Mouse (Mus musculus): ENCODE measurements around the gene Map4k3. TPM values are rescaled to one million over a fixed set of nuclear protein-coding genes. Genes with fewer than 3 reads are reported as not detected.

The Map4k3 gene
- polyA plus RNA-seq, 1 experiment from 2014 or later, result 29.9 TPM

GRCm38 (mm10) chr17:80578041-80578440, 150.2 kb downstream of the Map4k3 start:
- Histone ChIP-seq H3K4me3 (replicated peaks; ENCODE audit: low read depth, low read length) (no peak overlapping the region), H3K36me3 (ENCODE audit: insufficient read depth, low read length) (peaks cover 8% of the 10 kb centered on the region; the same call in 1 of the 2 replicates), H3K4me1 (replicated peaks; ENCODE audit: insufficient read depth, low read length) (peaks cover 3% of the 10 kb centered on the region; the same call in 1 of the 2 replicates), H3K4me2 (ENCODE audit: low read length) (no peak overlapping the region), H3K27me3 (ENCODE audit: insufficient read depth, low read length) (no peaks in the 10 kb centered on the region), H3K27ac (no peak overlapping the region), H3K9ac (ENCODE audit: low read depth, low read length) (no peak overlapping the region), H3K9me3 (replicated peaks; ENCODE audit: low read length) (no peaks in the 10 kb centered on the region)
- ATAC-seq (replicated peaks; ENCODE audit: low FRiP score, low read depth) (no peak), DNase-seq (ENCODE audit: low spot score) (no peak)
- TF ChIP-seq CTCF (IDR thresholded peaks at IDR 0.05; ENCODE audit: low read depth), result no peak
- WGBS, result 96% methylated on average over 1 of the region's 1 CpGs

DNA sequence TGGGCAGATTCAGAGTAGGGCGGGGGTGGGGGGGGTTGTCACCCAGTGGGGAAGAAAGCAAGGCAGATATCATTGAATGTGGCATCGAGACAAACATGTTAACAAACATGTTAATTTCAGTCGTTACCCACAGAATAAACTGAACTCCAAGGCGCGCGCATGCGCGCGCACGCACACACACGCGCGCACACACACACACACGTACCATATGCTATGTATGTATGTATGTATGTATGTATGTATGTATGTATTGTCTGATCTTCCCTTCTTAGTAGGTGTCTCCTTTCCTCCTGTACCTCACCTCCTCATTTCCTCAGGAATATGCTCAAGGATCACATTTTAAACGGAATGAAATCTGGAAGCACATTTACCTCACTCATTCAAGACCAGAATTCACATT, 150.6 kb downstream of the Map4k3 start, which contains the start of gene Cdkl4:
Gene Cdkl4, minus strand, starts transcription at position 175 of the 400 bp plus-strand sequence.
- peak within 1 kb of the TSS; percentile 94 for H3K4me2 ChIP-seq (ENCODE audit: low read length)
- peaks cover 3% of the 10 kb centered on the region; the same call in 1 of the 2 replicates for H3K4me1 ChIP-seq (replicated peaks; ENCODE audit: insufficient read depth, low read length)
- H3K9me3 ChIP-seq (replicated peaks; ENCODE audit: low read length), result no peaks in the 10 kb centered on the region
- TF ChIP-seq CTCF (IDR thresholded peaks at IDR 0.05; ENCODE audit: low read depth), result no peak
- no peak for DNase-seq (ENCODE audit: low spot score)
- H3K36me3 ChIP-seq (ENCODE audit: insufficient read depth, low read length), result peaks cover 4% of the 10 kb centered on the region; the same call in 1 of the 2 replicates
- peak within 1 kb of the TSS; percentile 41 for H3K4me3 ChIP-seq (replicated peaks; ENCODE audit: low read depth, low read length)
- no peak within 1 kb of the TSS for H3K27ac ChIP-seq
- no peak for ATAC-seq (replicated peaks; ENCODE audit: low FRiP score, low read depth)
- H3K9ac ChIP-seq (ENCODE audit: low read depth, low read length), result peak within 1 kb of the TSS; percentile 59
- whole genome bisulfite sequencing, result 77% methylated on average over 15 of the region's 15 CpGs
- no peaks in the 10 kb centered on the region for H3K27me3 ChIP-seq (ENCODE audit: insufficient read depth, low read length)

- Histone ChIP-seq H3K4me3 (replicated peaks; ENCODE audit: low read depth, low read length) (peak overlapping the region; percentile 41), H3K4me2 (ENCODE audit: low read length) (peak overlapping the region; percentile 94), H3K36me3 (ENCODE audit: insufficient read depth, low read length) (0 out of 2 replicates have a peak, but pooled peaks cover 4% of the 10 kb centered on the region), H3K27me3 (ENCODE audit: insufficient read depth, low read length) (no peaks in the 10 kb centered on the region), H3K27ac (no peak overlapping the region), H3K4me1 (replicated peaks; ENCODE audit: insufficient read depth, low read length) (peaks cover 3% of the 10 kb centered on the region; the same call in 1 of the 2 replicates), H3K9ac (ENCODE audit: low read depth, low read length) (peak overlapping the region; percentile 59), H3K9me3 (replicated peaks; ENCODE audit: low read length) (no peaks in the 10 kb centered on the region)
- DNase-seq (ENCODE audit: low spot score) (peak; percentile 71), ATAC-seq (replicated peaks; ENCODE audit: low FRiP score, low read depth) (peak; percentile 76)
- WGBS, result under 1% methylated on average over 30 of the region's 30 CpGs
- no peak for TF ChIP-seq CTCF (IDR thresholded peaks at IDR 0.05; ENCODE audit: low read depth)
These were observed 151.1 kb downstream of the Map4k3 start for GRCm38 (mm10) chr17:80577214-80577613.

GRCm38 (mm10) chr17:80575008-80575407, 153.3 kb downstream of the Map4k3 start:
- ATAC-seq (replicated peaks; ENCODE audit: low FRiP score, low read depth), result no peak
- no peak for DNase-seq (ENCODE audit: low spot score)
- 54% methylated on average over 7 of the region's 7 CpGs for WGBS

DNA sequence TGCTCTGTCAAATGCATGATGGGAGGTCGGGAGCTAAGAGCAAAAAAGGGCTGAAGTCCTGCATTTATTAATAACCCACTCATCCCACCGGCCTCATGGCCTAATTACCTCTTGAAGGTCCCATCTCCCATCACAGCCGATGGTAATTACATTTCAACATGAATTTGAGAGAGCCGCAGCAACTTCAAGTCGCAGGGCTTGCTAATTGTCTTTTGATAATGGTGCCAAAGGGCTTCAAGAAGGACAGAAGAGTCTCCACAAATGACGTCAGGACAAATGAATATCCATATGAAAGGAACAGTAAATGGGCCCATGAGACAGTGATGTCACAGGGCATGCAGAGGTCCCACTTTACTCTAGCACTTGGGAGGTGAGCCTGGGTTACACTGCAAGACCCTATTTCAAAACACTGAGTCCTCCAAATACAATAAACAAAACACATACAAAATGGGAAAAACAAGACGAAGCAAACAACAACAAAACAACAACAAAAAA, 153.8 kb downstream of the Map4k3 start:
- H3K9me3 ChIP-seq (replicated peaks; ENCODE audit: low read length), result no peaks in the 10 kb centered on the region
- peaks cover 3% of the 10 kb centered on the region; the same call in 1 of the 2 replicates for H3K4me1 ChIP-seq (replicated peaks; ENCODE audit: insufficient read depth, low read length)
- H3K27ac ChIP-seq, result no peak overlapping the region
- ATAC-seq (replicated peaks; ENCODE audit: low FRiP score, low read depth) (no peak), DNase-seq (ENCODE audit: low spot score) (no peak)
- no peak for TF ChIP-seq CTCF (IDR thresholded peaks at IDR 0.05; ENCODE audit: low read depth)
- no peak overlapping the region for H3K4me3 ChIP-seq (replicated peaks; ENCODE audit: low read depth, low read length)
- H3K4me2 ChIP-seq (ENCODE audit: low read length), result no peak overlapping the region
- H3K9ac ChIP-seq (ENCODE audit: low read depth, low read length), result no peak overlapping the region
- no peaks in the 10 kb centered on the region for H3K27me3 ChIP-seq (ENCODE audit: insufficient read depth, low read length)
- WGBS, result 87% methylated on average over 7 of the region's 7 CpGs
- H3K36me3 ChIP-seq (ENCODE audit: insufficient read depth, low read length), result no peaks in the 10 kb centered on the region

More at GRCm38 (mm10) chr17:80575008-80575407, 153.3 kb downstream of the Map4k3 start:
- Histone ChIP-seq H3K27me3 (ENCODE audit: insufficient read depth, low read length) (no peaks in the 10 kb centered on the region), H3K9me3 (replicated peaks; ENCODE audit: low read length) (no peaks in the 10 kb centered on the region), H3K27ac (no peak overlapping the region), H3K9ac (ENCODE audit: low read depth, low read length) (no peak overlapping the region), H3K36me3 (ENCODE audit: insufficient read depth, low read length) (no peaks in the 10 kb centered on the region), H3K4me2 (ENCODE audit: low read length) (no peak overlapping the region), H3K4me1 (replicated peaks; ENCODE audit: insufficient read depth, low read length) (peaks cover 3% of the 10 kb centered on the region; the same call in 1 of the 2 replicates), H3K4me3 (replicated peaks; ENCODE audit: low read depth, low read length) (no peak overlapping the region)
- no peak for TF ChIP-seq CTCF (IDR thresholded peaks at IDR 0.05; ENCODE audit: low read depth)

DNA sequence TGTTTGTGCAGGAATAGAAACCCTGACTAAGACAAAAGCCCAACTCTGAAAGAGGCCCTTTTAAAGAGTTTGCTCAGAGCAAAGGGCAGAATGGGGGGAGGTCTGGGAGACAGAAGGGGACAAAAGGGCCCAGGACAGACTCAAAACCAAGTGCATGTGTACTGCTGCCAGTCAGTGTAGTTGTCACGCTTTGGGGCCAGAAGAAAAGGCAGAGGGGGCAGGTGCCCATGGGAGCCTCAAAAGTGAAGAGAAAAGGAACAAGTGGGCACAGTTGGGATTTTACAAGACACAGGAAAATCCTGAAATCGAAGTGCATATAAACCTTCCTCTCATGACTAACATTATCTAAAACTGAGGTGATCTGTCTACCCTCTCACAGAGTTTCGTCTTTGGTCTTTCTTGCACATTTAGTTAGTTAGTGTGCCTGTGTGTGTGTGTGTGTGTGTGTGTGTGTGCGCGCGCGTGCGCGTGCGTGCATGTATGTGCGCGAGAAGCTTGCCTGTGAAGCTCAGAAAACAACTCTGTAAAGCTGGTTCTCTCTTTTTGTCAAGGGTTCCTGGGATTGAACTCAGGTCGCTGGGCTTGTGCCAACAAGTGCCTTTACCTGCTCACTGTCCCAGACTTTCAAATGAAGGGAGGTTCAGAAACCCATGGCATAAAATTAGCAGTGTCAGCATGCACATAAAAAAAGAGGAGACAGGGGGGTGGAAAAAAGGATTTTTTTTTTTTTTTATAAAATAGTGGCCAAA, 155.9 kb downstream of the Map4k3 start:
- Histone ChIP-seq H3K4me3 (replicated peaks; ENCODE audit: low read depth, low read length) (no peak overlapping the region), H3K27ac (no peak overlapping the region)
- no peak for DNase-seq (ENCODE audit: low spot score)

More for the DNA sequence above, 155.9 kb downstream of the Map4k3 start:
- WGBS, result 95% methylated on average over 13 of the region's 13 CpGs
- no peaks in the 10 kb centered on the region for H3K9me3 ChIP-seq (replicated peaks; ENCODE audit: low read length)
- no peaks in the 10 kb centered on the region for H3K27me3 ChIP-seq (ENCODE audit: insufficient read depth, low read length)
- no peak for ATAC-seq (replicated peaks; ENCODE audit: low FRiP score, low read depth)
- H3K4me1 ChIP-seq (replicated peaks; ENCODE audit: insufficient read depth, low read length), result peaks cover 3% of the 10 kb centered on the region; the same call in 1 of the 2 replicates
- H3K4me2 ChIP-seq (ENCODE audit: low read length), result no peak overlapping the region
- no peaks in the 10 kb centered on the region for H3K36me3 ChIP-seq (ENCODE audit: insufficient read depth, low read length)
- no peak for TF ChIP-seq CTCF (IDR thresholded peaks at IDR 0.05; ENCODE audit: low read depth)
- H3K9ac ChIP-seq (ENCODE audit: low read depth, low read length), result no peak overlapping the region
